Mouse (Mus musculus): ENCODE results near the gene Cped1. TPM values are rescaled to one million over a fixed set of nuclear protein-coding genes. Genes with fewer than 3 reads are reported as not detected.

The Cped1 gene
- total and polyA plus RNA-seq, 3 experiments: not detected

- Histone ChIP-seq H3K4me3 (ENCODE audit: control insufficient read depth in 1 of 2, insufficient read depth in 1 of 2, low read depth in 2 of 2, low read length in 2 of 2) (no peak overlapping the region), H3K9ac (ENCODE audit: control insufficient read depth, low read depth, low read length, poor library complexity, severe bottlenecking) (no peak overlapping the region), H3K4me1 (ENCODE audit: control insufficient read depth in 1 of 2, insufficient read depth in 2 of 2, low read length in 2 of 2) (no peaks in the 10 kb centered on the region), H3K27ac (ENCODE audit: control insufficient read depth, low read depth, low read length) (no peak overlapping the region), H3K36me3 (ENCODE audit: control insufficient read depth in 1 of 2, insufficient read depth in 2 of 2, low read length in 2 of 2) (no peaks in the 10 kb centered on the region), H3K27me3 (ENCODE audit: control insufficient read depth in 1 of 2, insufficient read depth in 2 of 2, low read length in 2 of 2) (peaks cover 0 to under 1% of the 10 kb centered on the region in 2 experiments; a peak in 1 of 4 replicates), H3K79me2 (ENCODE audit: control insufficient read depth, insufficient read depth, low read length, poor library complexity) (no peaks in the 10 kb centered on the region), H3K9me3 (replicated peaks; ENCODE audit: insufficient read depth, low read length) (no peaks in the 10 kb centered on the region)
- no peak for TF ChIP-seq NELFE (IDR thresholded peaks at IDR 0.05; ENCODE audit: low read depth, low read length)
- TF ChIP-seq GATA1 (IDR thresholded peaks at IDR 0.05; ENCODE audit: low read depth, low read length): no peak
- no peak for TF ChIP-seq GABPA (IDR thresholded peaks at IDR 0.05; ENCODE audit: low read depth, low read length)
- TF ChIP-seq POLR2AphosphoS5 (IDR thresholded peaks at IDR 0.05; ENCODE audit: borderline replicate concordance, low read depth, low read length): no peak
- no peak for TF ChIP-seq POLR2AphosphoS2 (IDR thresholded peaks at IDR 0.05; ENCODE audit: low read length)
- TF ChIP-seq KAT2A (conservative IDR thresholded peaks at IDR 0.05; ENCODE audit: low read depth, low read length): no peak
- TF ChIP-seq BHLHE40 (IDR thresholded peaks at IDR 0.05; ENCODE audit: borderline replicate concordance, low read depth, low read length): no peak
- no peak for TF ChIP-seq TBP (IDR thresholded peaks at IDR 0.05; ENCODE audit: low read depth, low read length)
- no peak for TF ChIP-seq ZMIZ1 (IDR thresholded peaks at IDR 0.05; ENCODE audit: low read depth, low read length)
- TF ChIP-seq MAZ (IDR thresholded peaks at IDR 0.05; ENCODE audit: low read depth, low read length): no peak
- no peak for TF ChIP-seq JUND (IDR thresholded peaks at IDR 0.05; ENCODE audit: low read depth, low read length)
- no peak for TF ChIP-seq RCOR1 (IDR thresholded peaks at IDR 0.05; ENCODE audit: low read depth, low read length)
- no peak for TF ChIP-seq MAFK (IDR thresholded peaks at IDR 0.05; ENCODE audit: borderline replicate concordance, low read depth, low read length)
- TF ChIP-seq MYC (IDR thresholded peaks at IDR 0.05; ENCODE audit: low read depth, low read length): no peak
- no peak for TF ChIP-seq SMC3 (IDR thresholded peaks at IDR 0.05; ENCODE audit: low read depth, low read length)
- DNase-seq (ENCODE audit: low read depth, low spot score): no peak
These were observed 27.7 kb downstream of the Cped1 start for GRCm38 (mm10) chr6:22013394-22013793.

- no peak for DNase-seq (ENCODE audit: low read depth, low spot score)
- no peaks in the 10 kb centered on the region for H3K4me1 ChIP-seq (ENCODE audit: control insufficient read depth in 1 of 2, insufficient read depth in 2 of 2, low read length in 2 of 2)
- no peaks in the 10 kb centered on the region for H3K79me2 ChIP-seq (ENCODE audit: control insufficient read depth, insufficient read depth, low read length, poor library complexity)
- no peaks in the 10 kb centered on the region for H3K9me3 ChIP-seq (replicated peaks; ENCODE audit: insufficient read depth, low read length)
- TF ChIP-seq UBTF (IDR thresholded peaks at IDR 0.05; ENCODE audit: borderline replicate concordance, insufficient read depth, low read depth, low read length) (no peak), CHD1 (IDR thresholded peaks at IDR 0.05; ENCODE audit: low read depth, low read length) (no peak), TAL1 (IDR thresholded peaks at IDR 0.05; ENCODE audit: low read length) (no peak), MAX (IDR thresholded peaks at IDR 0.05; ENCODE audit: low read length) (no peak), JUND (IDR thresholded peaks at IDR 0.05; ENCODE audit: low read depth, low read length) (no peak), NELFE (IDR thresholded peaks at IDR 0.05; ENCODE audit: low read depth, low read length) (no peak), POLR2AphosphoS2 (IDR thresholded peaks at IDR 0.05; ENCODE audit: low read length) (no peak), ELF1 (IDR thresholded peaks at IDR 0.05; ENCODE audit: low read depth, low read length) (no peak), NRF1 (IDR thresholded peaks at IDR 0.05; ENCODE audit: insufficient read depth, low read depth, low read length, poor library complexity, severe bottlenecking) (no peak), E2F4 (IDR thresholded peaks at IDR 0.05; ENCODE audit: borderline replicate concordance, low read depth, low read length) (no peak), EP300 (IDR thresholded peaks at IDR 0.05; ENCODE audit: low read depth in 1 of 2, low read length in 2 of 2) (no peak), HCFC1 (IDR thresholded peaks at IDR 0.05; ENCODE audit: low read depth, low read length) (no peak), RCOR1 (IDR thresholded peaks at IDR 0.05; ENCODE audit: low read depth, low read length) (no peak), ZNF384 (IDR thresholded peaks at IDR 0.05; ENCODE audit: low read depth, low read length) (no peak)
- H3K9ac ChIP-seq (ENCODE audit: control insufficient read depth, low read depth, low read length, poor library complexity, severe bottlenecking): no peak overlapping the region
- no peaks in the 10 kb centered on the region for H3K36me3 ChIP-seq (ENCODE audit: control insufficient read depth in 1 of 2, insufficient read depth in 2 of 2, low read length in 2 of 2)
- H3K27ac ChIP-seq (ENCODE audit: control insufficient read depth, low read depth, low read length): no peak overlapping the region
- H3K27me3 ChIP-seq (ENCODE audit: control insufficient read depth in 1 of 2, insufficient read depth in 2 of 2, low read length in 2 of 2): no peaks in the 10 kb centered on the region; a peak in 1 of 4 replicates
- no peak overlapping the region for H3K4me3 ChIP-seq (ENCODE audit: control insufficient read depth in 1 of 2, insufficient read depth in 1 of 2, low read depth in 2 of 2, low read length in 2 of 2)
These were observed 28.7 kb downstream of the Cped1 start for GRCm38 (mm10) chr6:22014291-22014911.
